ENCODE assay signal across 8 mouse cellular contexts in the genomic region with DNA sequence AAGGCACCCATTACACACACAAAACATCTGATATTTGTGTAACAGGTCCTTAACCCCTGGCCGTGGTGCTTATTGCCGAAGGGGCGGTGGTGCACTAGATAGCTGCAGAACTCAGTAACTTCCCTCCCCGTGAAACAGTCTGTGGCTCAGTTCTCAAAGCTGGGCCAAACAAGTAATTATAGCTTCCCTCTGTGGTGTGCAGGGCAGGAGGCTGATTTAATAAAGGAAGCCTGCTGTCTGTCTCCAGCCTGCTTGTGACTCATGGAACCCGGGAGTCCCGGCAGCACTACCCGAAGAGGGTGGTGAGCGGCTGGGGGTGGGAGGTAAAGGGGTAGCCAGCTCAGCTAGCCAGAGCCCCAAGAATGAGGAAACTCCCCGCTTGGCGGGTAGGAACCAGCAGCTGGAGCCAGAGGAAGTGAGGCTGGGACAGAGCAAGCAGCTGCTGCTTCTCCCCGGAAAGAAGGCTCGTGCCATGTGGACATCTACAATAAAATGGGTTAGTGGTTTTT. TPM values are rescaled to one million over a fixed set of nuclear protein-coding genes. Genes with fewer than 3 reads are reported as not detected.
A peak's percentile ranks its signal among the peaks of the same experiment; 100 is the strongest.
DNase-seq lines count a peak whose midpoint lies in the region; ATAC-seq lines count a peak whose summit lies in the region.

No protein-coding gene starts in this region.

- peak; percentile 80 for ATAC-seq in common myeloid progenitor, adult 5-6 weeks (replicated peaks; ENCODE audit: low read depth, poor library complexity, severe bottlenecking)
- ATAC-seq in megakaryocyte, adult 5-6 weeks (ENCODE audit: poor library complexity, severe bottlenecking), result peak; percentile 79

- intact Hi-C loops in gastrocnemius, postnatal 14 days (cut with DNase I; ENCODE audit: low total_unique reads), result loop anchor here (5.0 kb wide), 1 partner anchor 44 kb away; no protein-coding TSS in a partner anchor
- intact Hi-C loops in left cerebral cortex, postnatal 10 days (cut with DNase I), result loop anchor here (2.0 kb wide), 1 partner anchor 47 kb away; the partner anchor contains the start of gene Chd9

- DNase-seq in T-cell, adult 2 months (ENCODE audit: low spot score), result peak; percentile 16
- peak; percentile 85 for DNase-seq in gastrocnemius, postnatal 14 days
- DNase-seq in induced T-regulatory cell, adult 2 months (ENCODE audit: low read depth), result peak; percentile 37
- peak; percentile 64 to 83 for DNase-seq in left cerebral cortex, postnatal 10 days (ENCODE audit: extremely low spot score in 1 of 2, low spot score in 2 of 2)
- DNase-seq in right cerebral cortex, postnatal 14 days, result peak; percentile 60
- no peak for DNase-seq in c-Kit-positive CD71-positive TER-119-positive erythroid progenitor cells, embryonic 14.5 days (ENCODE audit: low spot score)

RNA-seq across cellular contexts. Expression of gene Chd9, which starts 48.1 kb away (rescaled TPM):
- total RNA-seq in common myeloid progenitor, adult 5-6 weeks (2017), result 57.2 and 83.1 TPM in 2 replicates
- 10 to 100 TPM; 41.1 to 76.7 TPM for total RNA-seq in gastrocnemius, postnatal 14 days (2021)
- 100 to 1,000 TPM in 1 of 2 experiments, 10 to 100 TPM in 1; 97.6 to 104 TPM for total RNA-seq in left cerebral cortex, postnatal 10 days (2021)
- total RNA-seq in megakaryocyte, adult 5-6 weeks (2015), result 91.1 and 104 TPM in 2 replicates
- 39.0 and 45.6 TPM in 2 replicates for total RNA-seq in megakaryocyte, adult 5-6 weeks (2017)

RNA-seq across cellular contexts. Expression of gene Gm19935, which starts 59.1 kb away (rescaled TPM):
- total RNA-seq in common myeloid progenitor, adult 5-6 weeks (2017), result not detected in 2 replicates
- not detected for total RNA-seq in gastrocnemius, postnatal 14 days (2021)
- total RNA-seq in left cerebral cortex, postnatal 10 days (2021), result under 1 TPM; 0.47 to 0.73 TPM
- not detected in 2 replicates for total RNA-seq in megakaryocyte, adult 5-6 weeks (2015)
- not detected in 2 replicates for total RNA-seq in megakaryocyte, adult 5-6 weeks (2017)
